Mouse (Mus musculus): ENCODE results near the gene Nfyc. TPM values are rescaled to one million over a fixed set of nuclear protein-coding genes. Genes with fewer than 3 reads are reported as not detected.

Gene Nfyc
- total and polyA plus RNA-seq, 3 experiments = 33.6 to 51.1 (median 41.0) TPM

DNA sequence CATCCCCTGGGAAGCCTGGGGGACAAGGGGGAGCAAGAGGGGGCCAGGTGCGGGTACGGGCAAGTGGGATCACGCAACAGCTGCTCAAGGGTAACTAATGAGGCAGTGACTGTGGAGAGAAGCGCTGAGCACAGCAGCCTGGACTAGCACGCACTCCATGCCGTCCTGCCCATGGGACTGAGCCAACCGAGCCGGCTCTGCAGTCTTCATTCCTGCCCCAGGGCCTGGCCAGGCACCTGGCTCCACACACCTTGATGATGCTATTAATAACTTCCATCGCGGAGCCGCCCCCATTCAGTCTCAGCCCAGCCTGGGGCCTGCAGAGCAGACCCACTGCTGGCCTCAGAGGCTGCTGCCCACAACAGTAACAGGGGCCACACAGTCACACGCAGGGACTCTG is 119.1 kb downstream of the Nfyc start:
- H3K4me3 ChIP-seq (replicated peaks in 1 of 3; ENCODE audit: low read depth in 2 of 3, low read length in 2 of 3, poor library complexity in 1 of 3) = no peak overlapping the region
- H3K4me2 ChIP-seq (ENCODE audit: insufficient read depth, low read depth, poor library complexity, severe bottlenecking) = no peak overlapping the region
- H3K9me3 ChIP-seq (replicated peaks; ENCODE audit: low read length) = no peaks in the 10 kb centered on the region
- dilution Hi-C loops (cut with MboI; ENCODE audit: extremely low pct_ligation_motif_present, extremely low pct_unique_long_range_greater_than_20kb, low sequenced_read_pairs) (no loop called here), in situ Hi-C loops (cut with MboI; ENCODE audit: low pct_ligation_motif_present, low pct_unique_long_range_greater_than_20kb, low sequenced_read_pairs) (no loop called here)
- H3K4me1 ChIP-seq (ENCODE audit: control insufficient read depth in 1 of 2, insufficient read depth in 2 of 2) = peaks cover 8 to 25% of the 10 kb centered on the region in 2 experiments
- TF ChIP-seq E2F4 (IDR thresholded peaks at IDR 0.05; ENCODE audit: insufficient replicate concordance, low read depth, low read length) (no peak), UBTF (IDR thresholded peaks at IDR 0.05; ENCODE audit: low read depth, low read length) (no peak), ZNF384 (IDR thresholded peaks at IDR 0.05; ENCODE audit: low read depth, low read length) (no peak), POLR2AphosphoS2 (IDR thresholded peaks at IDR 0.05; ENCODE audit: low read depth, low read length) (no peak), MAX (IDR thresholded peaks at IDR 0.05; ENCODE audit: low read length) (no peak), NELFE (IDR thresholded peaks at IDR 0.05; ENCODE audit: low read depth, low read length) (no peak)
- peaks cover 54% of the 10 kb centered on the region for H3K27me3 ChIP-seq (replicated peaks)
- no peaks in the 10 kb centered on the region for H3K36me3 ChIP-seq (replicated peaks in 1 of 2; ENCODE audit: control insufficient read depth in 1 of 2, insufficient read depth in 1 of 2, low read length in 1 of 2)
- H3K27ac ChIP-seq (ENCODE audit: insufficient read depth, low read depth) = no peak overlapping the region
- no peak overlapping the region for H3K9ac ChIP-seq (ENCODE audit: insufficient read depth, low read depth)
- H3K79me2 ChIP-seq (replicated peaks; ENCODE audit: control insufficient read depth, extremely low read depth, insufficient read depth, poor library complexity, severe bottlenecking) = no peaks in the 10 kb centered on the region
- no peak for DNase-seq (ENCODE audit: extremely low read depth)

Other genes with a start within 250 kb of the Nfyc start
- gene Gm8439, start 242.8 kb downstream of the Nfyc start, total RNA-seq (2012; rRNA removed) = not detected in 2 replicates
- not detected in 2 replicates for gene Gm8439, start 242.8 kb downstream of the Nfyc start, total RNA-seq (2014; rRNA removed)
- not detected in 2 replicates for gene Gm8439, start 242.8 kb downstream of the Nfyc start, polyA plus RNA-seq (2012; ENCODE audit: insufficient read length, low read depth)
- gene Cited4, start 165.0 kb downstream of the Nfyc start, total RNA-seq (2012; rRNA removed) = 0.08 and 0.25 TPM in 2 replicates
- 0.36 and 0.45 TPM in 2 replicates for gene Cited4, start 165.0 kb downstream of the Nfyc start, total RNA-seq (2014; rRNA removed)
- gene Cited4, start 165.0 kb downstream of the Nfyc start, polyA plus RNA-seq (2012; ENCODE audit: insufficient read length, low read depth) = not detected in 2 replicates
- gene Kcnq4, start 83.0 kb downstream of the Nfyc start, total RNA-seq (2012; rRNA removed) = 0.04 and 0.08 TPM in 2 replicates
- not detected in 2 replicates for gene Kcnq4, start 83.0 kb downstream of the Nfyc start, total RNA-seq (2014; rRNA removed)
- gene Kcnq4, start 83.0 kb downstream of the Nfyc start, polyA plus RNA-seq (2012; ENCODE audit: insufficient read length, low read depth) = 0.10 TPM in 1 of 2 replicates, not detected in the other
- gene Rims3, start 23.2 kb upstream of the Nfyc start, total RNA-seq (2012; rRNA removed) = 0.04 and 0.17 TPM in 2 replicates
- 0.05 TPM in 1 of 2 replicates, not detected in the other for gene Rims3, start 23.2 kb upstream of the Nfyc start, total RNA-seq (2014; rRNA removed)
- gene Rims3, start 23.2 kb upstream of the Nfyc start, polyA plus RNA-seq (2012; ENCODE audit: insufficient read length, low read depth) = 0.08 and 0.13 TPM in 2 replicates
- gene Exo5, start 93.4 kb upstream of the Nfyc start, total RNA-seq (2012; rRNA removed) = 13.4 and 13.9 TPM in 2 replicates
- 17.4 and 23.0 TPM in 2 replicates for gene Exo5, start 93.4 kb upstream of the Nfyc start, total RNA-seq (2014; rRNA removed)
- gene Exo5, start 93.4 kb upstream of the Nfyc start, polyA plus RNA-seq (2012; ENCODE audit: insufficient read length, low read depth) = 24.0 and 25.3 TPM in 2 replicates
- gene Zfp69, start 120.1 kb upstream of the Nfyc start, total RNA-seq (2012; rRNA removed) = 0.71 and 0.89 TPM in 2 replicates
- gene Zfp69, start 120.1 kb upstream of the Nfyc start, total RNA-seq (2014; rRNA removed) = 0.46 and 0.72 TPM in 2 replicates
- 1.3 and 2.2 TPM in 2 replicates for gene Zfp69, start 120.1 kb upstream of the Nfyc start, polyA plus RNA-seq (2012; ENCODE audit: insufficient read length, low read depth)
- gene Smap2, start 185.7 kb upstream of the Nfyc start, total RNA-seq (2012; rRNA removed) = 27.4 and 29.1 TPM in 2 replicates
- 20.0 and 20.1 TPM in 2 replicates for gene Smap2, start 185.7 kb upstream of the Nfyc start, total RNA-seq (2014; rRNA removed)
- 110 and 111 TPM in 2 replicates for gene Smap2, start 185.7 kb upstream of the Nfyc start, polyA plus RNA-seq (2012; ENCODE audit: insufficient read length, low read depth)
- not detected in 2 replicates for gene Col9a2, start 207.8 kb upstream of the Nfyc start, total RNA-seq (2012; rRNA removed)
- not detected in 2 replicates for gene Col9a2, start 207.8 kb upstream of the Nfyc start, total RNA-seq (2014; rRNA removed)
- not detected in 2 replicates for gene Col9a2, start 207.8 kb upstream of the Nfyc start, polyA plus RNA-seq (2012; ENCODE audit: insufficient read length, low read depth)

All from CH12.LX (cell line).